Mouse (Mus musculus): ENCODE measurements around the gene A630023A22Rik.
A peak's percentile ranks its signal among the peaks of the same experiment; 100 is the strongest.

The A630023A22Rik gene

DNA sequence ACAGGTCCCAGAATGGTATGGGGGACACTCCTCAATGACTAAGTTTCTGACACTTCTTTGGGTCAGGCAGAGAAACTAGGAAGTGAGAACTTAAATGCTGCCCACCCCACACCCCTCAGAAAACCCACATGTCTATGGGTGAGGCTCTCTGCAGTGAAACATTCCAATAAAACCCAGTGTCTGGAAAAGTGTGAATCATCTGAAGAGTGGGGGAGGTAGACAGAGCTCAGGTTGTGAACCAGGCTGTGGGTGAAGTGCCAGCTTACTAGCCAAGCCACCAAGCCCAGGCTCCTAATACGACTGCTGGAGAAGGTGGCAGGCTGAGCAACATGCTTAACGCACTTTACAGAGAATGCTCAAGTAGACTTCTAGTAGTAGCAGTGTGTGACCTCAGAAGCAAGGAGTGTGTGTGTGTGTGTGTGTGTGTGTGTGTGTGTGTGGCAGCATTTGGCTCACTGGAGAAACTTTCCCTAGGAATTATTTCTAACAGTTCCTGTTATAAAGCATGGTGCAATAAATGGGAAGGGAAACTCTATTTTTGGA, 14.6 kb downstream of the A630023A22Rik start:
- no peak for DNase-seq (ENCODE audit: low read depth, low spot score)

- DNase-seq (ENCODE audit: low read depth, low spot score), result no peak
Observed at GRCm38 (mm10) chr14:34086806-34087205, 15.7 kb downstream of the A630023A22Rik start.

- no peak for DNase-seq (ENCODE audit: low read depth, low spot score)
Observed at GRCm38 (mm10) chr14:34085731-34086130, 16.8 kb downstream of the A630023A22Rik start, which contains the start of gene Anxa8. TSS of gene Anxa8 (plus strand) at chr14:34085981.

DNA sequence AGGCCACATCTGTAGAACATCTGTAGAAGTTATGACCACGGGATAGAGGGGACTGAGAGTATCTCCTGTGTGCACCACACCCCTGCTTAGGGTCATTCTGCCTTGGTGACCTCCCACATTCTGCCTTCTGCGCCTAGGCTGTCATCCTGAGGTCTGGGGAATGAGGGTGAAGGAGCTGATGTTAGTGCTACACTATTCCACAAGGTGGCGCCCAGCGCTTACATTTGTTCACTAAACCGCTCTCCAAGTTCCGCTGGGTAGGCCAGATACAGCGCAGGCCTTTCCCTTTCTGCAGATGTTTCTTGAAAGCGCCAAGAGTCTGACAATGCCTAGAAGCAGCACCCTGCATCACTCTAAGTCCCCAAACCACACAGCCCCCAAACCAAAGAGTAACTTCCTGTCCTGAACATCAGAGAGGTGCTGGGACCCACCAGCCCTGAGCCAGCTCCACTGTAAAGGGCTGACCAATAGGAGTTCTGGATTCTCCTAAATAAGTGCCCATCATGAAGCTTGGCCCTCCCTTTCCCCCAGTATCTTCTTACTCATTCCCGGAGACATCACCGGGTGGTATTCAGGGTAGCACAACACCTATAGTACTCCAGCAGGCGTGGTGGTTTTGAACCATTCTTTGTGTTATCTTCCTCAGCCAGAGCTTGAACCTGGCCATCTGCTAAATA, 22.1 kb downstream of the A630023A22Rik start:
- DNase-seq (ENCODE audit: low read depth, low spot score), result peak; percentile 86

DNA sequence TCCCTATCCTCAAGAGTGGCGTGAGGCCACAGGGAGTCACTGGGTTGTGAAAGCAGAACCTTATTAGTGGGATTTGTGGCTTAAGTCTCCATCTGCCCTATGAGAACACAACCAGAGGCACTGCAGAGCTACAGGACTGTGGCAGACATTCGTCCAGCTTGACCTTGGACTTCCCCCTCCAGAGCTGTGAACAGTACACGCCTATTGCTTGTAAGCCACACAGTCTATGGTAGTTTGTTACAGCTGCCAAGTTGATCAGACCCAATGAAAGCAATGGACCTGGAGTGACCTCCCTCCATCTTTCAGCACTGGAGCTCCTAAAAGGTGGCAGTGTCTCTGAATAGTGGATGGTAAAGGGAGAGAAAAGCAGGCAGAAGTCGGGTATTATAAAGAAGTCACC, 24.3 kb downstream of the A630023A22Rik start:
- no peak for DNase-seq (ENCODE audit: low read depth, low spot score)

DNA sequence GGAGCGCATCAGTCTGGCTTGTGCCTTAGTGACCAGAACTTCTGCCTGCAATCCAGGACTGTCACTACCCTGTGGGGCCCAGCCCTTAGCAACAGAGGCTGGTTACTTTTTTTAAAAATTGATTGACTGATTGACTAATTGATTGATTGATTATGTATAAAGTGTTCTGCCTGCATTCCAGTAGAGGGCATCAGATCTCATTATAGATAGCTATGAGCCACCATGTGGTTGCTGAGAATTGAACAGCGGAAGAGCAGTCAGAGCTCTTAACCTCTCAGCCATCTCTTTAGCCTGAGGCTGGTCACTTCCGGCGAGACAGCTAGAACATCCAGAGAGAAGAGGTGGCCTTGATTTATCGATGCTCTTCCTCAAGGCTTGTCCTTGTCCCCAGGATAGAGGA, 25.3 kb downstream of the A630023A22Rik start:
- no peak for DNase-seq (ENCODE audit: low read depth, low spot score)

DNA sequence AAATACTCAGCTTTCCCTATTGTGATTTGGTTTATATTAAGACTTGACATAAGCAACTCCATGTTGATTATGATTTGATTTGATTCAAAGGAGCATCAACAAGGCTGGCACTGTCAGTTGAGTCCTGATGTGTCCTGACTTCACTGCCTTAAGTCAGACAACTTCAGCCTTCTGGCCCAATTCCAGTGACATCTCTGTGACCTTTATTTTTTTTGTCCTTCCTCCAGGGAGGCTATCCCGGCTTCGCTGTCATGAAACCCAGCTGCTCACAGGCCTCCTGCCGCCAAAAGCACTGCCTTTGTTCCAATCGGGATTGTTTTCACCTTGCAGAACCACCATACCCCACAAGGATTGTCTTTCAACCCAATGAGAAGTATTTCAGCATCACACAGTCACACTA, 27.2 kb downstream of the A630023A22Rik start:
- DNase-seq (ENCODE audit: low read depth, low spot score), result no peak

- peak; percentile 45 for DNase-seq (ENCODE audit: low read depth, low spot score)
Observed at GRCm38 (mm10) chr14:34071665-34072064, 30.9 kb downstream of the A630023A22Rik start.

- no peak for DNase-seq (ENCODE audit: low read depth, low spot score)
Observed at GRCm38 (mm10) chr14:34052516-34052915, 50.0 kb downstream of the A630023A22Rik start, which contains the start of gene Antxrl. TSS of gene Antxrl (plus strand) at chr14:34052707.

DNA sequence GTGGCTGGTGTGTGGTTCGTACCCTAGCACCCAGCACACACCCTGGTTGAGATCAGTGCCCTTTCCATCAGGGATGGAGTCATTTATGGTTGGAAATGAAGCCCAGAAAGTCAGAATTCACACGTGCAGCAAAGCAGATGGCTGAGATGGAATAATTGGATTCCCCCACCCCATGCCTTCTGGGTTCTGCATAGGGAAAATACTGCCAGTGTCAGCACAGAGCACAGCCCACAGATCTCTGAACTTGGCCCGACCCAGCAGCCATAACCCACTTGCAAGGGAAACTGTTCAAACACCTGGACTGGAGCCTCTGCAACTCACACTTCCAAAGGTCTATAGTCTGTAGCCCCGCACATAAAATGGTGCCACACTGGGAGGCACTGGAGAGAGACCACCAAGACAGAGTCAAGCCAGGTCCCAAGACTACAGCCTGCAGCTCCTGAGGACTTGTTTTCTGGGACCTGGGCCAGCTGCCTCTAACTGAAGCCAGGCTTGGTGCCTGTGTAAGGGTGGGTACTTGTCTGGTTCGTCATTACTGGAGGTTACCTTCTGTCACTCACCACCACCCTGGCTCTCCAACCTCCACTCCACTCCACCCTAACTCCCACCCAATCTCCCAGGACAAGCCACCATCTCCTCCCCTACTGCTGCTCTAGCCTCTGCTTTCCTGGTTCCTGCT, 52.3 kb downstream of the A630023A22Rik start:
- DNase-seq (ENCODE audit: low read depth, low spot score), result no peak

GRCm38 (mm10) chr14:34043341-34043740, 59.2 kb downstream of the A630023A22Rik start:
- DNase-seq (ENCODE audit: low read depth, low spot score), result no peak

DNA sequence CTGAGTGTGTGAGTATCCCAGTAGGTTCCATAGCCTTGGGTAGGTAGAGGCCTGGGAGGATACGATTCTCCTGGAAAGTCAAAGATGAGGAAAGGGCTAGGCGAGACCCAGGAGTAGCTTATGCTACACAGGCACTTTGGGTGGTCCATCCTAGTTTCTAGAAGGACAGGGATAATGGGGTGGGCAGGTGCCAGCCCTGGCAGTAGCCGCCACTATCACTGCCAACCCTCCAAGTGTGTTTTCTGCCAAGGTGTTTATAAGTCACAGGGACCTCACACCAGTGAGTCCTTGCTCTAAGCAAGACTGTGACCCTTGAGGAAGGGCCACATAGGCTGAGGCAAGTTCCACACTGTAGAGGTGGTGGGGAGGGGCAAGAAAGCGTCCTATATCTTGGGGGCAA, 61.3 kb downstream of the A630023A22Rik start:
- DNase-seq (ENCODE audit: low read depth, low spot score), result no peak

DNA sequence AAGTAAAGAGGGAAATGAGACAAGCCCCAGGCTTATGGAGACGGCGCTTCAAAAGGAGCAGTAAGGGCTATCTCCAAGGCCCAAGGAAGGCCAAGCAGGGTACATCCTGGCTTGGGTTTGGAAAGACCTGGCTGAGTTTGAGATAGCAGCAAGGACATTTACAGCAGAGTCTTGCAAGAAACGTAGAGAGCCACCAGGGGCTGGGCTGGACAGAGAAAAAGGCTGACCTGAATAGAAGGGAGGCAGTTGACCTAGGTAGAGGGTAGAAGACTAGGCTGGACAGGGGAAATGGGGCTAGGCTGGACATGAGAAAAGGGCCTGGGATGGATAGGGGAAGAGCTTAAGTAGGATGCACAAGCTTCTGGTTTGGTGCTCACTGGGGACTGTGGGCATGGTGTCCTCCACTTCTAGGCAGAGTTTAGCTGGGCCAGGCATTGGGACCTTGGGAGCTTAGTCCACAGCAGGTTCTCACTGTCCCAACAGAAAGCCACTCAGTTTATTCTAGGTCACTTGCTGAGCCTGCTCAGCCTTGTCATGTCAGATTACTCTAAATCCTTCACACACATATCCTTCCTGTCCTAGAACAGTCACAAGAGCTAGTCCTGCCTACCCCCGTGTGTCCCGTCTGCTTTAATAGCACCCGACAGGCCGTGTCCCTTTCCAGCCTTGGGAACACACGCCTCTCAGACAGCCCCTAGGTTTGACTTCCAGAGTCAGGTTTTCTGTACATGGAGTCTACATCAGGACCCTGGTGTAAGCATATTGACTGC, 68.5 kb downstream of the A630023A22Rik start:
- DNase-seq (ENCODE audit: low read depth, low spot score), result no peak

- no peak for DNase-seq (ENCODE audit: low read depth, low spot score)
Observed at GRCm38 (mm10) chr14:34026710-34027109, 75.8 kb downstream of the A630023A22Rik start.

DNA sequence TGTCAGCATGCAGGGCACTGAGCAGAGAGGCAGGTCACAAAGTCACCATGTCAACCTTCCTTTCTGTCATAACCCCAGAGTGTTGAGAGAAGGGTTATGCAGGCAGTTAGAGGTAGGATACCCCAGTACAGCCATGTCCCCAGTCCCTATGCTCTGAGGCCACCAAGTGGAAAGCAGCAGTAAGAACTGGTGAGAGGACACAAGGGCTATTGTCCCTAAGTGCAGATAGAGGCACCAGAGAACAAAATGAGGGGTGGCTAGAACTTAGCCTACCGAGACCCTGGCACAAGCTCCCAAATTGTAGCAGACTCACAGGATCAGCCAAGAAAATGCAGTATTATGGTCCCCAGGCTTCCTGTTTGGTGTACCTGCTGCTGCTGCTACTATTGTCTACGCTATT, 85.6 kb downstream of the A630023A22Rik start:
- no peak for DNase-seq (ENCODE audit: low read depth, low spot score)

- no peak for DNase-seq (ENCODE audit: low read depth, low spot score)
Observed at GRCm38 (mm10) chr14:34016381-34016780, 86.2 kb downstream of the A630023A22Rik start, which contains the start of gene Gm5460. TSS of gene Gm5460 (plus strand) at chr14:34016758.

- DNase-seq (ENCODE audit: low read depth, low spot score), result no peak
Observed at GRCm38 (mm10) chr14:34015063-34015462, 87.5 kb downstream of the A630023A22Rik start, which contains the start of gene Gm30083. TSS of gene Gm30083 (minus strand) at chr14:34015182.

DNA sequence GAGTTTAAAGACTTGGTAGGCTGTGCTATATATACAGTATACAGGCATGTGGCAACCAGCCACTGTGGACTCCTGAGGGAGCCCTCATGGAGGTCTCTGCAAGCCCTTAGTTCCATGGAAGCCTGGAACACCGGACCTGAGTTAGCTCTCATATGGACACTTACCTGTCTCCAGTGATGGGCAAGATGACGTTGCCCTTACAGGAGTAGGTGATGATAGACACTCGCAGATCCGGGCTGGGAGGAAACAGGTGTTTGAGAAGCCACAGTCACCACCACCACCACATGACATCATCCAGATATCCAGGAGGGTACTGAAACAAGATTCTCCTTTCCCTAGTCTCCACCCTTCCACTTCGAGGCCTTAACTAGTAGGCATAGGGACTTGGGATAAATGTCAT, 100.2 kb downstream of the A630023A22Rik start:
- no peak for DNase-seq (ENCODE audit: low read depth, low spot score)

- DNase-seq (ENCODE audit: low read depth, low spot score), result no peak
Observed at GRCm38 (mm10) chr14:34001445-34001844, 101.1 kb downstream of the A630023A22Rik start.
